ENCODE assay signal across 7 mouse cellular contexts in the genomic region with DNA sequence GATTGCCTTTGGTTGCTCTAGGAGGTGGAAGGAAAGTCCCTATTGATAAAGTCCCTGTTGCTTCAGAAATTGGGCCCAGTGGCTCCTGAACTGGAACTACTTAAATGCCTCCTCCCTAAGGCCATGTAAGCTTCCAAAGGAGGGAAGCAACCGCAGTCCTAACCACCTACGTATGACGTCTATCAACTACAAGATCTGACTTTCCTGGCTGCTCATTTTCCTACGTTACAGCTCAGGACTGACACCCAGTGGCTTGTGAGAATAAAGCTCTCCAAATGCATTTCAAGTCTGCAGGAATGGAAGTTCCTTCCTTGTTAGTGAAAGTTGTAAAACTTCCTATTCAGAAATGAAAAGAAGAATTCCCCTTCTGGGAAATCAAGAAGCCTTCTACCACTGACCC. TPM values are rescaled to one million over a fixed set of nuclear protein-coding genes. Genes with fewer than 3 reads are reported as not detected.
A peak's percentile ranks its signal among the peaks of the same experiment; 100 is the strongest.
DNase-seq lines count a peak whose midpoint lies in the region; ATAC-seq and TF ChIP-seq lines count a peak whose summit lies in the region.

No protein-coding gene starts in this region.

- H3K4me2 ChIP-seq in intestine, postnatal 0 days (replicated peaks; ENCODE audit: low read depth), result no peak overlapping the region
- H3K4me2 ChIP-seq in intestine, embryonic 16.5 days (ENCODE audit: low read depth, low read length), result no peak overlapping the region
- no peak overlapping the region for H3K4me2 ChIP-seq in CH12.LX (ENCODE audit: insufficient read depth, low read depth, poor library complexity, severe bottlenecking)

- CTCF ChIA-PET in Patski (lab: Charles Lee), result interaction anchor here (0.9 to 2.0 kb wide), 5 partner anchors 22 to 486 kb away, joined by 3 to 4 read pairs (median 3); no protein-coding TSS in a partner anchor

- no peak for TF ChIP-seq EP300 in CH12.LX (IDR thresholded peaks at IDR 0.05; ENCODE audit: low read length)

- no peaks in the 10 kb centered on the region for H3K9me3 ChIP-seq in intestine, postnatal 0 days (ENCODE audit: control insufficient read depth)
- no peaks in the 10 kb centered on the region for H3K9me3 ChIP-seq in intestine, embryonic 16.5 days (ENCODE audit: control insufficient read depth, low read length)
- H3K9me3 ChIP-seq in CH12.LX (replicated peaks; ENCODE audit: low read length), result no peaks in the 10 kb centered on the region

- in situ Hi-C loops in CH12.LX (cut with MboI; ENCODE audit: low pct_ligation_motif_present, low pct_unique_long_range_greater_than_20kb, low sequenced_read_pairs) (no loop called here), Patski (cut with MboI; ENCODE audit: low pct_unique_long_range_greater_than_20kb) (loop anchor here (10.0 kb wide), 1 partner anchor 524 kb away; no protein-coding TSS in a partner anchor)

- TF ChIP-seq CTCF in intestine, postnatal 0 days (IDR thresholded peaks at IDR 0.05; ENCODE audit: low read depth), result peak; percentile 78
- TF ChIP-seq CTCF in CH12.LX (conservative IDR thresholded peaks at IDR 0.05 in 1 of 2, IDR thresholded peaks at IDR 0.05 in 1 of 2; ENCODE audit: low read depth in 2 of 2, low read length in 2 of 2), result peak; percentile 31 to 76; a peak in 3 of 4 replicates
- TF ChIP-seq CTCF in Patski (IDR thresholded peaks at IDR 0.05), result peak; percentile 53

- POLR2A ChIA-PET in Patski (lab: Charles Lee), result no interaction called here

- no peak overlapping the region for H3K9ac ChIP-seq in intestine, postnatal 0 days (ENCODE audit: low read depth, low read length)
- H3K9ac ChIP-seq in intestine, embryonic 16.5 days (ENCODE audit: low read depth, low read length), result no peak overlapping the region
- H3K9ac ChIP-seq in CH12.LX (ENCODE audit: insufficient read depth, low read depth), result no peak overlapping the region

- no peaks in the 10 kb centered on the region for H3K79me2 ChIP-seq in CH12.LX (replicated peaks; ENCODE audit: control insufficient read depth, extremely low read depth, insufficient read depth, poor library complexity, severe bottlenecking)

- no peak overlapping the region for H3K4me3 ChIP-seq in intestine, postnatal 0 days (ENCODE audit: low read depth, low read length)
- no peak overlapping the region for H3K4me3 ChIP-seq in intestine, embryonic 16.5 days (ENCODE audit: low read length)
- no peak overlapping the region for H3K4me3 ChIP-seq in CH12.LX (replicated peaks in 1 of 3; ENCODE audit: low read depth in 2 of 3, low read length in 2 of 3, poor library complexity in 1 of 3)

- no peak for ATAC-seq in intestine, postnatal 0 days
- ATAC-seq in intestine, embryonic 16.5 days, result no peak
- ATAC-seq in Patski, result no peak
- ATAC-seq in granulocyte monocyte progenitor cell, adult 5-6 weeks (replicated peaks; ENCODE audit: poor library complexity, severe bottlenecking), result peak; percentile 48
- peak; percentile 88 for ATAC-seq in megakaryocyte progenitor cell, adult 5-6 weeks (replicated peaks; ENCODE audit: poor library complexity)

- no peak for TF ChIP-seq POLR2A in CH12.LX (IDR thresholded peaks at IDR 0.05; ENCODE audit: low read depth, low read length)

- H3K27ac ChIP-seq in intestine, postnatal 0 days (ENCODE audit: low read depth, low read length), result no peak overlapping the region
- H3K27ac ChIP-seq in intestine, embryonic 16.5 days (ENCODE audit: low read length), result no peak overlapping the region
- no peak overlapping the region for H3K27ac ChIP-seq in CH12.LX (ENCODE audit: insufficient read depth, low read depth)

- H3K27me3 ChIP-seq in intestine, postnatal 0 days (replicated peaks; ENCODE audit: control insufficient read depth, insufficient read depth, low read length), result no peaks in the 10 kb centered on the region
- no peaks in the 10 kb centered on the region for H3K27me3 ChIP-seq in intestine, embryonic 16.5 days (replicated peaks; ENCODE audit: control insufficient read depth, insufficient read depth, low read length)
- H3K27me3 ChIP-seq in CH12.LX (replicated peaks), result no peaks in the 10 kb centered on the region
- peaks cover 3% of the 10 kb centered on the region for H3K27me3 ChIP-seq in Patski

- no peaks in the 10 kb centered on the region for H3K4me1 ChIP-seq in intestine, postnatal 0 days (replicated peaks; ENCODE audit: control insufficient read depth, insufficient read depth, low read length)
- no peaks in the 10 kb centered on the region for H3K4me1 ChIP-seq in intestine, embryonic 16.5 days (ENCODE audit: control insufficient read depth, insufficient read depth, low read length)
- H3K4me1 ChIP-seq in CH12.LX (ENCODE audit: control insufficient read depth in 1 of 2, insufficient read depth in 2 of 2), result peaks cover 0 to 7% of the 10 kb centered on the region in 2 experiments; a peak in 2 of 4 replicates

- peak; percentile 40 for DNase-seq in CH12.LX (ENCODE audit: extremely low read depth)
- no peak for DNase-seq in Patski (ENCODE audit: low read depth, low spot score)
- no peak for DNase-seq in urinary bladder, adult 18-20 months (ENCODE audit: low spot score in 2 of 2)

- no peaks in the 10 kb centered on the region for H3K36me3 ChIP-seq in intestine, postnatal 0 days (ENCODE audit: control insufficient read depth, insufficient read depth)
- H3K36me3 ChIP-seq in intestine, embryonic 16.5 days (ENCODE audit: control insufficient read depth, insufficient read depth, low read length), result no peaks in the 10 kb centered on the region
- no peaks in the 10 kb centered on the region for H3K36me3 ChIP-seq in CH12.LX (replicated peaks in 1 of 2; ENCODE audit: control insufficient read depth in 1 of 2, insufficient read depth in 1 of 2, low read length in 1 of 2)

- TF ChIP-seq RAD21 in CH12.LX (IDR thresholded peaks at IDR 0.05; ENCODE audit: low read depth, low read length), result peak; percentile 75

- WGBS in intestine, postnatal 0 days, result 18% methylated on average over 4 of the region's 4 CpGs
- WGBS in intestine, embryonic 16.5 days, result 16% methylated on average over 4 of the region's 4 CpGs

- dilution Hi-C loops in CH12.LX (cut with MboI; ENCODE audit: extremely low pct_ligation_motif_present, extremely low pct_unique_long_range_greater_than_20kb, low sequenced_read_pairs), result no loop called here

TF ChIP-seq in CH12.LX, 34 proteins besides CTCF, POLR2A, EP300 and RAD21:
- TF ChIP-seq SMC3 (IDR thresholded peaks at IDR 0.05; ENCODE audit: low read depth, low read length) (peak; percentile 61), JUN (IDR thresholded peaks at IDR 0.05; ENCODE audit: insufficient read depth, low read depth, low read length) (no peak)

RNA-seq across cellular contexts. Expression of a gene that starts 8.6 kb away (rescaled TPM):
- 0.60 and 1.4 TPM in 2 replicates for polyA plus RNA-seq in intestine, postnatal 0 days (2015; fragmentation: Nextera tagmentation; extraction: Ambion mirVana)
- 0.27 and 0.49 TPM in 2 replicates for polyA plus RNA-seq in intestine, embryonic 16.5 days (2015; fragmentation: Nextera tagmentation; extraction: Ambion mirVana)
- total RNA-seq in CH12.LX (2012; rRNA removed), result 5.5 and 6.1 TPM in 2 replicates
- 5.0 and 5.3 TPM in 2 replicates for total RNA-seq in CH12.LX (2014; rRNA removed)
- 15.5 and 17.4 TPM in 2 replicates for polyA plus RNA-seq in CH12.LX (2012; ENCODE audit: insufficient read length, low read depth)
- 0.99 TPM for polyA plus RNA-seq in Patski (2021)
- total RNA-seq in granulocyte monocyte progenitor cell, adult 5-6 weeks (2014; fragmentation: Nextera tagmentation), result 0.95 TPM in 1 of 2 replicates, not detected in the other
- total RNA-seq in granulocyte monocyte progenitor cell, adult 5-6 weeks (2017), result 0.17 and 1.5 TPM in 2 replicates
- 0.56 and 2.3 TPM in 2 replicates for total RNA-seq in megakaryocyte progenitor cell, adult 5-6 weeks (2015)
- total RNA-seq in megakaryocyte progenitor cell, adult 5-6 weeks (2017), result 0.71 and 1.3 TPM in 2 replicates

RNA-seq across cellular contexts. Expression of a gene that starts 38.0 kb away (rescaled TPM):
- polyA plus RNA-seq in intestine, postnatal 0 days (2015; fragmentation: Nextera tagmentation; extraction: Ambion mirVana), result 25.6 and 25.9 TPM in 2 replicates
- 33.1 and 41.5 TPM in 2 replicates for polyA plus RNA-seq in intestine, embryonic 16.5 days (2015; fragmentation: Nextera tagmentation; extraction: Ambion mirVana)
- total RNA-seq in CH12.LX (2012; rRNA removed) (1.1 and 1.8 TPM in 2 replicates), CH12.LX (2014; rRNA removed) (5.7 and 7.2 TPM in 2 replicates)
- polyA plus RNA-seq in CH12.LX (2012; ENCODE audit: insufficient read length, low read depth) (9.4 and 11.0 TPM in 2 replicates), Patski (2021) (22.0 TPM)
- total RNA-seq in granulocyte monocyte progenitor cell, adult 5-6 weeks (2014; fragmentation: Nextera tagmentation), result 3.6 and 4.5 TPM in 2 replicates
- 1.5 and 11.0 TPM in 2 replicates for total RNA-seq in granulocyte monocyte progenitor cell, adult 5-6 weeks (2017)
- total RNA-seq in megakaryocyte progenitor cell, adult 5-6 weeks (2015), result 3.7 and 3.8 TPM in 2 replicates
- 4.9 and 5.6 TPM in 2 replicates for total RNA-seq in megakaryocyte progenitor cell, adult 5-6 weeks (2017)

Comparison
In these comparisons a context has a peak if more than half of its experiments do, and no peak if none do; other contexts are left out.
1. ATAC-seq: peak in granulocyte monocyte progenitor cell, adult 5-6 weeks (single experiment) and megakaryocyte progenitor cell, adult 5-6 weeks (single experiment); none in intestine, postnatal 0 days (single experiment), intestine, embryonic 16.5 days (single experiment) and Patski (single experiment).
2. Peak in every context shown above with its lines, with median percentiles within 50 percentile points of each other: CTCF ChIP-seq.